Mouse (Mus musculus) adrenal gland, adult (tissue): ENCODE data around the gene Atp2b1.
A peak's percentile ranks its signal among the peaks of the same experiment; 100 is the strongest.

Experiments
- DNase-seq, 2 experiments: peaks; one replicate each; pipeline ENCODE4 v3.0.0; 2022 to 2023; ENCODE audit warnings: low spot score in 1 of 2; ENCODE audit not compliant: inconsistent age in 2 of 2

Atp2b1 gene

GRCm38 (mm10) chr10:99027462-99027861 lies 113.3 kb downstream of the Atp2b1 start:
- DNase-seq: no peak

- no peak for DNase-seq
Measured at GRCm38 (mm10) chr10:99029844-99030243, 115.6 kb downstream of the Atp2b1 start.

- DNase-seq: no peak
Measured at GRCm38 (mm10) chr10:99033830-99034828, 119.9 kb downstream of the Atp2b1 start.

GRCm38 (mm10) chr10:99037185-99038065 lies 123.2 kb downstream of the Atp2b1 start:
- no peak for DNase-seq

- no peak for DNase-seq
Measured at GRCm38 (mm10) chr10:99038866-99039265, 124.7 kb downstream of the Atp2b1 start.

- no peak for DNase-seq
Measured at GRCm38 (mm10) chr10:99040171-99040570, 126.0 kb downstream of the Atp2b1 start.

- peak in 1 of 2 experiments; percentile 53 for DNase-seq
Measured at GRCm38 (mm10) chr10:99046756-99047550, 132.7 kb downstream of the Atp2b1 start.

GRCm38 (mm10) chr10:99047551-99047940 lies 133.3 kb downstream of the Atp2b1 start:
- DNase-seq: no peak

- peak; percentile 12 to 71 for DNase-seq
Measured at GRCm38 (mm10) chr10:99050093-99050492, 135.9 kb downstream of the Atp2b1 start.

GRCm38 (mm10) chr10:99053111-99053510 lies 138.9 kb downstream of the Atp2b1 start:
- no peak for DNase-seq

- no peak for DNase-seq
Measured at GRCm38 (mm10) chr10:99060588-99060987, 146.4 kb downstream of the Atp2b1 start.

- no peak for DNase-seq
Measured at GRCm38 (mm10) chr10:99061418-99061817, 147.2 kb downstream of the Atp2b1 start.

- peak in 1 of 2 experiments; percentile 50 for DNase-seq
Measured at GRCm38 (mm10) chr10:99062546-99062945, 148.3 kb downstream of the Atp2b1 start.
